Mouse (Mus musculus) erythroblast, embryonic 14.5 days (primary cell): ENCODE results near the gene Defb23.

Experiments used
- GATA1 ChIP-seq: IDR thresholded peaks from 2 replicates; pipeline ENCODE4 v1.6.1; 2012; ENCODE audit warnings: low read length, inconsistent platforms, mixed read lengths
- TAL1 ChIP-seq: IDR thresholded peaks from 3 replicates; pipeline ENCODE4 v1.6.1; 2012; ENCODE audit warnings: low read length, inconsistent platforms, mixed read lengths

DNA sequence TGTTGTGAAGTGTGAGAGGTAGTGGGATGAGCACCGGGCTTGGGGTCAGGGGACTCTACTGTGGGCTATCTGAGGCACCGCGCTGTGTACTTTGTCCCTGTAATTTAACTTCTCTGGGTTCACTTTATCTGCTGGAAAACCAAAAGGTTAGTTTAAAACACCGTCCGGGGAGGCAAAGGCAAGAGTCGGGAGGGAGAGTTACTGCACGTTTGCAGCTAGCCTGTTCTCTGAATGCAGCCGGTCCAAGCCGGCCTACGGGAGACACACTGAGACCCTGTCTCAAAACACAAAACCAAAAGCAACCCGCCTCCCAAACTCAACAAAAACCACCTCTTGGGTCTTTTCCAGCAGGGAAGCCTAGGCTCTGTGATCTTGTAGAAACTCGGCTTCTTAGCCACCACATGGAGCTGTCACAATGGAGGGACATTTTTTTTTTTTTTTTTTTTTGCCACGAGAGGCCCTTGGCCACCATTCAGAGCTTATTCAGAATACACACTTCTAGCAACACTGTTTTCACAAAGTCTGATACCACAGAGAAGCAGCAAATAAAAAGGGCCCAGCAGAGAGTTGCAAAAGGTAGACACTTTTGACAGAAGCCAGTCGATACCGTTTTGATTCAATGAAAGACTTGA, 51.8 kb downstream of the Defb23 start:
- TF ChIP-seq TAL1 = no peak
- no peak for TF ChIP-seq GATA1
